Mouse (Mus musculus) cerebral cortex, adult 2 months (tissue): ENCODE results near the gene Kntc1.

Source experiments
- WGBS: fragments of 180-500 bp; shearing (Covaris S2); methylation state at CpG from one replicate; pipeline ENCODE4 v1.1.7; 2018; 5-methylcytosine and 5-hydroxymethylcytosine counted together

The Kntc1 gene

DNA sequence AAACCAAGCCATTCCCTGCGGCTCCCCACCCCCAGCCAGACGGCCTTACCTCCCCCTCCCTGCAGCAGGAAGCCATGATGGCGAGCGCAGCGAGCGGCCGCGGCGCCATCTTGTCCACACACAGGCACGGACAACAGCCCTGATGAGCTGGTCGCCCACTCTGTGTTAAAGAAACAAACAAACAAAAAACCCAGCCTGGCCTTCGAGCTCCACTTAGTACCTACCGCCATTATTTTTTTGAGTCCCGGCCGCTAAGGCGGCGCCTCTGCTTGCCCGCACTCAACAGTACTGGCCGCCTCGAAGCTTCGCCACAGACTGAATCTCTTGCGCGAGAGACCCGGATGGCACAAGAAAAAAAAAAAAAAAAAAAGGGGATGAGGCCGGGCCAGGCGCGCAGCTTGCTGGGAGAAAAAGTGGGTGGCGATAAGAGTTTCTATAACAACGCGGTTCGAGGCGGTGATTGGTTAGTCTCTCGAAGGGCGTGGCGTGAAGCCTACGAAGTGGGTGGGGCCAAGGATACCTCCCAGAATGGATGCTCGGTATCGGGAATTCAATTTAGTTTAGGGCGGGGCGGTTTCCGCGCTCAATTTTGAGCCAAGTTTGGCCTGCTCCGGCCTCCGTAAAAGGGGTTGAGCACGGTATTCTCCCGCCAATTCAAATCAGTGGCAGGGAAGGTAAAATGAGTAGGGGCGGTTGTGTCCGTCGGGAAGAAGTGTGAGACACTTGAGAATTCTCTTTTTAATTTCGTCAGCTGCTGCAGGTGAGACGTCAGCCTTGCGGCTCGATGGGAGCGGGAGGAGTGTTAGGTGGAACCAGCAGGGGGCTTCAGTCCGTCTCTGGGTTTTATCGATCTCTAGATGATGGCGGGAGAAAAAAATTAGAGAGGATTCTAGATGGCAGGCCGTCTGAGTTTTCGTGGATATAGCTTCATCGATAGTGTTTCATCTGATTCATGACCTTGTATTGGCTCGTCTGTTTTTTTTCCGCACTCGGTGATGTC is at the start of gene Kntc1, which contains the start of gene Rsrc2:
TSS of gene Kntc1 (plus strand) at position 652 of the 1,000 bp plus-strand sequence.
TSS of gene Rsrc2 (minus strand) at position 350 of the 1,000 bp plus-strand sequence.
- under 1% methylated on average over 63 of the region's 63 CpGs for WGBS

DNA sequence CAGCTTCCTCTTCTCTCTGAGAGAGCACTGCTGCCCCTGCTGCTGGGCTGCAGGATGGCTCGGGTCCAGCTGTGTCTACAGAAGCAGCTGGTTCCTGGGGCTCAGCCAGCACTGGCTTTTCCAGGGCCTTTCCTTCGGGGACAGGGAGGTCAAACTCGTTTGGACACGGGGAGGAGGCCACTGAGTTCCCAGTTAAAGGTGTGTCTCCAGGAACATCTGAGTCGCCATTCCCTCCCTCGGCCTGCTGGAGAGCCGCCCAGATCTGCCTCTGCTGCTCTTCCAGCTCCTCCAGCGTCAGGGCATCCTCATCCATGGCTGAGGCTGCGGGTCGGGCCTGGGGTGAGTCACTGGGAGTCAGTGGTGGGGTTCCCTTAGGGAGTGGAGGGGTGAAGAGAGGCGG is 48.9 kb upstream of the Kntc1 start:
- WGBS = 29% methylated on average over 11 of the region's 11 CpGs

DNA sequence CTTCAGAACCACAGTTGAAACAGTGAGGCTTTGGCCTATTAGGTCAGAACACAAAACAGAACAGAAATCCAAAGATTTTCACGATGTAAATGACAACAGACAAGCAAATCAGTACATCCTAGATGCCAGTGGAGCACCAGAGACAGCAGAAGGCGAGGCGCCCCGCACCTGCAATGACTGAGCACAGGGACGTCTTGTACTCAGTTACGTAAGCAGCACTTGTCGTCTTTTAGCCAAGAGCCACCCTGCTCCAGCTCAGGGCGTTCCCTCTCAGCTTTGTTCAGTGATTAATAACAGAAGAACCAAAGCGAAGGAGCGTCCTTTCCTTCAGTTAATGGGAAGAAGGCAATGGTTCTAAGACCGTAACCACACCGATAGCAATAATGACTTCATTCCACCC is 40.9 kb upstream of the Kntc1 start:
- WGBS = 89% methylated on average over 12 of the region's 12 CpGs

DNA sequence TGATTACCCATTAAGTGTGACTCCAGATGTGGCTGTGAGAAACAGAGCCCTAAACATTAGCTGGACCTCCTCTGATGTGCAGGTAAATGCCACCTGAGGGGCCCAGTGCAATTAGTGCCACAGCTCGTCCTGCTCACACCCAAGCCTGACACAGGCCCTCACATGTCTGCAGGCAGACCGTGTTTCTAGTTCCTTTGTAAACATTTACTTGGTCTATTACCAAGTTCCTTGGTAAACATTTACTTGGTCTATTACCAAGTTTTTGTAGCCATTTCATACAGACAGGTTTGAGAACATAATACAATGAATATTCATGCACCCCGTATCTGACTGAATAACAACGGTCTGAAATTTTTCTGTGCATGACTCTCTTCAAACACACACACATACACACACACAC is 39.9 kb upstream of the Kntc1 start:
- 70% methylated on average over 4 of the region's 4 CpGs for WGBS

DNA sequence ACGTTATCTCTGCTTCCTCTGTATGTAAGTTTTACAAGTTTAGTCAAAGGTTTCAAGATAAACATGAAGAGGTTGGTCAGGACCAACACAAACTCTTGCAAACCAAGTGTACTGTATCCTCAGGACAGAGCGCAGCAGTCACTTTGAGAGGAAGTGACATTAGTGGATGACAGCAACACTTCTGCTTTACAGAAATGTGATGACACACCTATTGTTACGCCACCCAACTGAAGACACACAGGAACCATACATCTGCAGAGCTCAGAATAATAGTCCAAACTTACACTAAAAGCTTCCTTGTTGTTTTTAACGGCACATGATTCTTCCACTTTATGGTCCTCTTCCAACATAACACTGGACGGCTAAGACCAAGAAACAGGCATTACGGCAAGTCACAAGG is 35.7 kb upstream of the Kntc1 start:
- WGBS = 87% methylated on average over 6 of the region's 6 CpGs

DNA sequence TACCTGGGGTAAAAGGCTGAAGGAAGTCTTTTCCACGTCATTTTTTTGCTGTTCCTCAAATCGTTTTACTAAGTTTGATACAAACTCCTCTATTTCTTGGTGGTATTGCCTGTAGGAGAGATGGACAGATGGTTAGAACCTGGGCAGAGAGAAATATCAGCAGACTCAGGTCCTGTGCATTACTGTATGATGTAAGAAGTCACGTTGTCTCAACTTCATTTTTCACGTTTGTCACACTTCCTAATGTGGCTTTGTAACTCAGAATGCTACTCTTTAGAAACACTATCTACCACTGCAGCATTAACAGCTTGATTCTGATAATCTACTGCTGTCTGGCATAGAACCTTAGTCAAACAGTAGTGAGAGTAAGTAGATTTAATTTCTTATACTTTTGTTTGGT is 34.9 kb upstream of the Kntc1 start:
- 79% methylated on average over 4 of the region's 4 CpGs for WGBS

DNA sequence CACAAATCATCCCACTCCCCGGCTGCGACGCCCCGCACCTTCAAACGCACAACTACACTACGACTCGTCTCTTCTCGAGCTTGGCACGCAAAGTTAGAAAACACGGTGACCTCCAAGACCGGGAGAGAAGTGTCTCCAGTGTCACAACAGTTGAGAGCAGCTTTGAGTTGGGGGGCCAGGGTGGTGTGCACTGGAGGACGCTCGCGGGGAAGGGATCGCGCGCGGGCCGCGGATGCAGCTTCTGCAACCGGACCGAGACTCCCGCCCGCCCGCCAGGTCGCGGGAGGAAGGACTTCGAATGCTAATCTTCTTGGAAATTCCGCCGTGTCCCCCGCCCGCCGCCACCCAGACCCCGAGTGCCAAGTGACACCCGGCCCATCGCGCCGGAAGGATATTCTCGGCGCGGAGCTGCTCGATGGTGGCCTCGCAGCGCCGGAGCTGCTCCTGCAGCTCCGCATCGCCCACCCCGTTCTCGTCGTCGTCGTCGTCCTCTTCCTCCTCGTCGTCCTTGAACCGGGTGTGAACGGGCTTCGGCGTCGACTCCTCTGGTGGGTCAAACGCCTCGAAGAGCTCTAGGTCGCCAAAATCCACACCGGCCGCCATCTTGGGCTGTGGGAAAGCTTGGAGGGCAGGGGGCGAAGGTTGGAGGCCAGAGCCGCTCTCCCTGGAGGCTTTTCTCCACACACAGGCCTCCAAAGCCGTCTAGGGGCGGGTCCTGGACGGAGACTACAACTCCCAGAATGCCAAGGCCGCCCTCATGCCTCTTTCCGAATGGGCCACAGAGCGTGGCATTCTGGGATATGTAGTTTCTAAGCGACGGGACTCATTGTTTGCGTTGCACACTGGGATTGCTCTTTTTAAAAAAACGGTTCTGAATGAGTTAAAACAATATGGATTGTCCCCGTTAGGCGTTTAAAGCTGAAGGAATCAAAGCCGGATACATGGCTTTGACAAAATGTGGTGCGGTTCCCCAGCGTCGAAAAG is 28.9 kb upstream of the Kntc1 start, which contains the start of gene Zcchc8:
TSS of gene Zcchc8 (minus strand) at position 773 of the 984 bp plus-strand sequence.
- WGBS = under 1% methylated on average over 83 of the region's 83 CpGs

DNA sequence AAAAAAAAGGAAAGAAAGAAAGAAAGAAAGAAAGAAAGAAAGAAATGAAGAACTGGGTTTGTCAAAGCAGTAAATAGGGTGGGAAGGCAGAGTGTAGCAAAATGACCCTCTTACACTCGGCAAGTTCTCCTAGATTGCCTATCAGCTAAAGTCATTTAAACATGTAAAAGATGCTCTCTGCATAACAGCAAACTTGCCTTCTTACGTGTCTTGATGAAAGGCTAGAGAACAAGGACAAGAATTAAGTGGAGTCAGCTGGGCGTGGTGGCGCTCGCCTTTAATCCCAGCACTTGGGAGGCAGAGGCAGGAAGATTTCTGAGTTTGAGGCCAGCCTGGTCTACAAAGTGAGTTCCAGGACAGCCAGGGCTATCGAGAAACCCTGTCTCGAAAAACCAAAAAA is 25.7 kb upstream of the Kntc1 start:
- 94% methylated on average over 7 of the region's 7 CpGs for WGBS

DNA sequence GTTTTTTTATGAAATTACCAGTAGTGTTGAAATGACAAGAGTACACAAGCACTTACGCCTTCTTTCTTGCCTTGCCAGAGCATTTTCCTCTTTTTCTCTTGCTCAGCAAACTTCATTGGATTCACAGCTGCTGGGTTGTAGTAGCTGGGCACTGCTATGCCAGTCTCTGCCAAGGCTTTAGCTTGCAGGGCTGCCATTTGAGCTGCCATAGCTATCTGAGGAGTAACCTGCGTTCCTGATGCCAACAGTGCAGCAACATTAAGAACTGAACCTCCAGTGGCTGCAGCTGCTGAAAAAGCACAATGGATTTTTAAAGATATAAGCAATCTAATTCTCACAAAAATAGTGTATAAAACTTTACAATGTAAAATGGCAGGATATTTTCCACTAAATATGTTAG is 18.5 kb upstream of the Kntc1 start:
- 87% methylated on average over 2 of the region's 2 CpGs for WGBS

DNA sequence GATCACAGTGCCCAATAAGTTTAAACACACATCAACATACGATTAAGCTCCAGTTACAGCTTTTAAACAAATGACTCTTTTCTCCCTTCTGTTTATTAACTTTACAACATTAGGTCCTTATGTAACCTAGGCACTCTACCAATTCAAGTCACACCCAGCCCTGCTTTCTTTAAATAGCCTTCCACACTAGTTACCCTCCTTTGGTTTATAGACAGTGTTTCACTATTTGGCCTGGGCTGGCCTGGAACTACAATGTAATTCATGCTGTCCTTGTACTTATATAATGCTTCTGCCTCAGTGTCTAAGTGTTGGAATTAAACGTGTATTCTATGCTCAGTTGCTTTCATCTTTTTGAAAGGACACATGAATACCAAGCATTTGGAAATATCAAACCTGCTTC is 5.2 kb upstream of the Kntc1 start:
- WGBS = 53% methylated on average over 2 of the region's 2 CpGs

DNA sequence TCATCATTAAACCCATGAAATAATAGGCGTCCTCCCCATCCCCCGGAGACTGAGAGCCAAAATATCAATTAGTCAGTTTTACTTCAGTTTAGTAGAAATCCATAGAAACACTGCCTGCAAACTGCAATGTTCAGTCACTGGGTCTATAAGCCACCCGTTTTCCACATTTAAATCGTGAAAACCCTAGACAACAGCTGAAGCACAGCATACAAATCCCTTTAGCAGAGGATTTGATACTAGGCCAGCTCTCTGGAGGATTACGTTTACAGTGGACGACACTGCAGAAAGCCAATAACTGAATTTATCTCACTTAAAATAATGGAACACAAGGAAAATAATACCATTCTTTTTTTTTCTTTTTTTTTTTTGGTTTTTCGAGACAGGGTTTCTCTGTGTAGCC is 1.9 kb upstream of the Kntc1 start:
- WGBS = 6% methylated on average over 7 of the region's 7 CpGs

DNA sequence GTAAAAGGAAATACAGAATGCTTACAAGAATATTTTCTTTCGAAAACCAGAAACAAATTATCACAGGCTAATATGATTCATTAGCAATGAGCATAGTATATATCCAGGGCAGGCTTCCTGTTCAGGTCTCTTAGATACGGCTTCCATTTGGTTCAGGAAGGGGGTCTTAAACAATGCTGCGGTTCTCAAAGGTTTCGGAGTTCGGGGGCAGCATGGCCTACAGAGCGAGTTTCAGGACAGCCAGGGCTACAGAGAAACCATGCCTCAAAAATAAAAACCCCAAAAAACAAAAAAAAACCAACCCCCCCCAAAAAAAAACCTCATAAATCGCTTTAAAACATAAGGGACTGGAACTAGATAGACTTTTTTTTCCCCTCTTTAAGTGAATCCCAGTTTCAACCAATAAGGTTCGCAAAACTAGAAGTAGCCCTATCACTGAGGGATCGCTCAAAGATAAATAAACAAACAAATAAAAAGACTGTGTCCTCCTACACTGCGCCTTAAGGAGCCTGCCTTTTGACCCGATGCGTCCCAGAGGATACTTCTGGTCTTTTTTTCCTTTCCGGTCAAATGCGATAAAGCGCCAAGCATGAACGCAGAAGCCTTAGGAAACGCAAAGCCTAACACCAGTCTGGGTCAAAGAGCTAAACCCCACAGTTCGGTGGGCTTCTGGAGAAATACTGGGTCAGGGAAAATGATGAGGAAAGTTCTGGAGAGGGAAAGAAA is 1.0 kb upstream of the Kntc1 start:
- under 1% methylated on average over 18 of the region's 18 CpGs for WGBS

DNA sequence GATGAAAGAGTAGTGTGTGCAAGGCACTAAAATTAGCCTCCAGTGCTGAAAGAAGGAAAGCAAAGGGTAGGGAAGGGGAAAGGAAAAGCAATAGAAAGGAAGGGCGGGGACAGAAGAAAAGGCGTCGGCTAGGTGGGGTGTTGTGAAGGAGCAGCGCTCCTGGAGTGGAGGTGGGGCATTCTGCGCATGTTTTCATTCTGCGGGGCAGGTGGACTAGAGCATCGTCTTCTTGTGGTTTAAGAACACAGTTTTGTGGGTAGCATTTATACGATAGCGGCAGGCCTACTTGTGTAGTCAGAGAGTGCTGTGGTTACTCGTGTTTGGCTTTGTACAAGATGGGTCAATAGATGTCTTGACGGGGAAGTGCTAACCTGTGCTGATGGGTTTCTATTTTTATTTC is 16.0 kb downstream of the Kntc1 start:
- 96% methylated on average over 11 of the region's 11 CpGs for WGBS

DNA sequence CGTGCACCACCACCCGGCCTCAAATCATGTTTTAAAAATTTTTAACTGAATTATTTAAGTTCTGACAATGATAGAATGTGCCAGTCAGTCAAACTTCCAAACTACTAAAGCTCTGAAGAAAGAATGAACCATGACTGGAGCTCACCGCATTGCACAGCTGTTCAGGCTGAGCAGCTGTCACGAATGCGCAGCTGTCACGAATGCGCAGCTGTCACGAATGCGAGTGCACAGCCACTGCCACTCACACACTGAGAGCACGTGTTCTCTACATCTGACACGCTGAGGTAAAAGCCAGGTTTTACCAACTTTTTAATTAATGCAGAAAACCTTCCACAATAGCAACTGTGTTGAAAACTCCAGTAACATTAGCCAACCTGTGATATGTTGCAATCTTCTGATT is 16.9 kb downstream of the Kntc1 start:
- WGBS = 94% methylated on average over 11 of the region's 11 CpGs

DNA sequence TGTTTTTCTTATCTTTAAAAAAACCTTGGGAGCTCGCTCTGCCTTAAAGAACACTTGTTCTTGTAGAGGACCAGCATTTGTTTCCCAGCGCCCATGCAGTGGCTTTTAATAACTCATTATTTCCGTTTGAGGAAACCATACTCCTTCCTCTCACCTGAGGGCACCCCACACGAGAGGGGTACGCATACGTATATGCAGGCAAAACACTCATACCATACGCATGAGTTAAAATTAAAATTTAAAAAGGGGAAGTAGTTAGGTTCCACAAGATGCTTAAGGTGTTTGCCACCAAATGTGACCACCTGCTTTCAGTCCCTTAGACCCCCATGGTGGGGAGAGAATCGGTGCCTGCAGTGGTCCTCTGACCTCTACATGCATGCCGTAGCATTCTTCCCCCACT is 23.9 kb downstream of the Kntc1 start:
- 94% methylated on average over 9 of the region's 9 CpGs for WGBS

DNA sequence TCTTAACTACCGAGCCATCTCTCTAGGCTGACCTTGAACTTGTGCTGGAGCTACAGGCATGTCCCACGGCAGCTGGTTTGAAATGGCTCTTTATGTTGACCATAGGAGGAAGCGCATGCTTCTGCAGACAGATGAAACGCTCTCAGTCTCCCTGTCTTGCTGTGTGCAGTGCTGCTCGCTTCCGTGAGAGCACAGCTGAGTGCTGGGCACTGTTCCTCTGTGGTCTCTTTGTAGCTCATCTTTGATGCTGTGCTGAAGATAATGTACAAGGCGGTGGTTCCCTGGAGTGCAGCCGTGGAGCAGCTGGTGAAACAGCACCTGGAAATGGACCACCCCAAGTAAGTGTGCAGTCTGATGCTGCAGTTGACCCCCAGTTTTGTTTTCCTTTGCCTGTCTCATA is 31.2 kb downstream of the Kntc1 start:
- WGBS = 89% methylated on average over 8 of the region's 8 CpGs

DNA sequence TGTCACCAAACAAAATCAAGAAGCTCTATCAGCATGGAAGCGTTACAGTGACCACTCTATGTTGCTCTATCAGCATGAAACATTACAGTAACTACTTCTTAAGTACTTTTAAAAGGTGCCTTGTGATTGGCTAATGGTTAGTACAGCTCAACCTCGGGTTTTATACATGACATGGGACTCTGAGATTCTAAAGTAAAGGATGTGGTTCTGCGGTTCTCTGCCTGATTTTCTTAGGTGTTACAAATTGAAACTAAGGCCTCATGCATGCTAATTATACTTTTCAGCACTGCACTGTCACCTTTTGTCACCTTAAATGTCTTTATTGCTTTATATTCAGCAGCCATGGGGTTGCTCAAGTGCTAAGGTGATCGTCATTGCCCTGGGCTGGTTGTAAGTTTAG is 32.3 kb downstream of the Kntc1 start:
- WGBS = 95% methylated on average over 4 of the region's 4 CpGs

DNA sequence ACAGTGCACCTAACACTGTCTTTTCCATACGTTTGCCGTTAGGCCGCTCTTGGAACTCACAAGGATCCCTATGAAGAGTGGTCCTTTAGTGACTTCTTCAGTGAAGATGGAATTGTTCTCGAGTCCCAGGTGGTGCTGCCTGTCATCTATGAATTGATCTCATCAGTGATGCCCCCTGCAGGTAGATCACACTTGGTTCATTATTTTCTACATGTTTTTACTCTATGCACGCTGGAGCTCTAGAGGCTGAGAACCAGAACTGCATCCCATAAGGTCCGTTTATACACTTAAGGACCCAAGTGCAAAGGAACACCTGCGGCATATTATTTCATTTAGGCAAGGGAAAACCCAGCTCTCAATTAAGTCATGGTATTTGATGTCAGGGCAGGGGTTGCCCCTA is 39.5 kb downstream of the Kntc1 start:
- 95% methylated on average over 7 of the region's 7 CpGs for WGBS

DNA sequence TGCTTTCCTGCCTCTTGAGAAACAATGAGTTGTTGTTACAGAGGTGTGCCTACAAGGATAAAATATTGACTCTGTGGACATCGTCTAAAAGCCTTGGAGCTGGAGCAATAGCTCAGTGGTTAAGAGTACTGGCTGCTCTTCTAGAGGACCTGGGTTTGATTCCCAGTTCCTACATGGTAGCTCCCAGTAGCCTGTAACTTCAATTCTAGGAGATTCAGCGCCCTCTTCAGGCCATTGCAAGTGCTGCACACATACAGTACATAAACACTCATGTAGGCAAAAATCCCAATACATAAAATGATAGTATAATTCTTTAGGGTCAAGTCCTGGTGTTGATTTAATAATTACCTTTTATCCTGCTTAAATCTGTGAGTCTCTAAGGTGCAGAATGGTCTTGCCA is 43.6 kb downstream of the Kntc1 start:
- WGBS = 88% methylated on average over 2 of the region's 2 CpGs

DNA sequence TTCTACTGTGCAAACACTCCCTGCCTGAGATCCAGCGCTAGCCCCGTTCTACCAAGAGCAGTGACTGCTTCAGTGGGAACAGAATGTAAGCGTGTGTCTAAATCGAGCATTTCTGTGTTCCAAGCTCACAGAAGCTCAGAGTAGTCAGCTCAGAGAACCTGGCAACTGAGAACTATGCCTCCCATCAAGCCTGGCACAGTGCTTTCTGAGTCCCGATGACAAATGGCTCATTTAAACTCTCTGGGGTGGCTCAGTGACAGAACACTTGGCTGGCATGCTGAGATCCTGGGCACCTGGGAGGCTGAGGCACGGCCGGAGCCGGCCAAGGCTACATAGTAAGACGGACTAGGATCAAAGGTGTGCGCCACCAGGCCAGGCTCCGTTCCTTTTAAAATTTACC is 56.8 kb downstream of the Kntc1 start:
- WGBS = 42% methylated on average over 11 of the region's 11 CpGs

DNA sequence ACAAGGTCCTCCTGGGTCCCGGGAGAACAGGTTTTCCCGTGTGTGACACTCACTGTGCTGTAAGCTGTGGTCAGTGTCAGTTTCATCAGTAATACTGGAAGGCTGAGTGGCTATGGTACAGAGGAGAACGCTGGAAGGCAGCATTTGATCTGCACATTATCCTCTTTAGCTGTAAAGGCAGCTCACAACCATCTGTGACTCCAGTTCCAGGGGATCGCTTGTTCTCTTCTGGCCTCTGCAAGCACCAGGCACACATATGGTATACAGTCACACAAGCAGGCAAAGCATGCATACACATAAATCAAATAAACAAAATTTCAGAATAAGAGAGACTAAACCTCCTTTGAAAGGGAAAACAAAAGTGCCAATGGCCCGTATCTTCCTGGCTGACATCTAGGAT is 59.0 kb downstream of the Kntc1 start:
- 87% methylated on average over 5 of the region's 5 CpGs for WGBS

DNA sequence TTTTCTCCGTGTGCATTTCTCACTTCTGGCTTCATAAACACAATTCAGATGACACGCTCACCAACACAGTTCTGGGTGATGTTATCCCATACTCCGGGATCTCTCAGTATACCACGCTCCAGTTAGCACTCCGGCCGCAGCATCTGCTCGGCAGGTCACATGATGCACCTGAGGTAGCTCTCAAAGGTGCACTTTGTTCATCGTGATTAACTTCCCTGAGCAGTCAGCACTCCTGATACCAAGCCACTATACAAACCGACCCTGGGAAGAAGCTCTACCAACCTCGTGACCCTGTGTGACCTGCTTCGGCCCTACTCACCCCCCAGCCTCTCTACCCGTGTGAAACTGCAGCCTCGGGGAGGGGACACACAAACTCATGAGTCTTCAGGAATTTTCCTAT is 59.6 kb downstream of the Kntc1 start:
- 94% methylated on average over 13 of the region's 13 CpGs for WGBS
